Comparison of ENCODE assay signal across 25 mouse cellular contexts in the genomic region with DNA sequence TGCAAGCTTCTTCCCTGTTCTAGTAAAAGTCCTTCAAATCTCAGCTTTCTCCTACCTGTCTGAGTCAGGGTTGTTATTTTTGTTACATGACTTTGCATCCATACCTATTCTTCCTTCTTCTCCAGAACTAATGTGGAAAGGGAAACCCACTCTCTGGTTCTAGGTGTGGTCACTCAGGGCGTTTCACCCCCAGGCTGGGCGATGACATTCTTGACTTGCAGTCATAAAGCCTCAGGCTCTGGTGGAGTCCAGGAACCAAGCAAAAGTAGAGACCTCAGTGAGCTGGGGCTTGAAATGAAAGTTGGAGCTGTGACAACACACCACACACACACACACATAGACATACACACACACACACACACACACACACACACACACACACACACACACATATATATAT. TPM values are rescaled to one million over a fixed set of nuclear protein-coding genes. Genes with fewer than 3 reads are reported as not detected.
"Had no signal": no experiment of that assay in that cellular context is flagged by ENCODE, and none has a peak within 500 bp of the region (broad histone marks: within the 10 kb centered on the region; RNA-seq: fewer than 3 reads in every experiment).

No protein-coding gene starts in this region.

- DNase-seq: gastrocnemius, postnatal 14 days; gastrocnemius, postnatal 36 days; heart, adult 2 months; heart, postnatal 14 days; heart, postnatal 36 days; kidney, adult 11 months; kidney, adult 9 months; kidney, postnatal 14 days; layer of hippocampus, adult 9-11 months; layer of hippocampus, postnatal 36 days; liver; liver, embryonic 13.5 days had no signal

- H3K9me3 ChIP-seq: heart, embryonic 13.5 days; heart, embryonic 15.5 days; hindbrain, embryonic 13.5 days; hindbrain, embryonic 15.5 days; intestine, embryonic 15.5 days; kidney, embryonic 15.5 days; limb, embryonic 10.5 days; limb, embryonic 12.5 days; liver, embryonic 13.5 days had no signal

- H3K36me3 ChIP-seq: heart, embryonic 13.5 days; heart, embryonic 15.5 days; hindbrain, embryonic 13.5 days; hindbrain, embryonic 15.5 days; intestine, embryonic 15.5 days; kidney, embryonic 15.5 days; limb, embryonic 10.5 days; limb, embryonic 12.5 days; liver, embryonic 13.5 days had no signal

- H3K4me3 ChIP-seq: heart, adult 2 months; heart, embryonic 13.5 days; heart, embryonic 15.5 days; hindbrain, embryonic 13.5 days; hindbrain, embryonic 15.5 days; intestine, embryonic 15.5 days; kidney, embryonic 15.5 days; limb, embryonic 10.5 days; limb, embryonic 12.5 days; liver, embryonic 13.5 days had no signal

- H3K4me1 ChIP-seq: heart, embryonic 13.5 days; heart, embryonic 15.5 days; hindbrain, embryonic 15.5 days; intestine, embryonic 15.5 days; kidney, embryonic 15.5 days; limb, embryonic 10.5 days; liver, embryonic 13.5 days had no signal

- H3K27ac ChIP-seq: heart, adult 2 months; heart, embryonic 13.5 days; heart, embryonic 15.5 days; hindbrain, embryonic 13.5 days; hindbrain, embryonic 15.5 days; hindbrain, postnatal 0 days; intestine, embryonic 15.5 days; kidney, embryonic 15.5 days; kidney, postnatal 0 days; limb, embryonic 10.5 days; limb, embryonic 12.5 days; liver, embryonic 13.5 days had no signal

- H3K27me3 ChIP-seq: heart, embryonic 13.5 days; heart, embryonic 15.5 days; hindbrain, embryonic 13.5 days; hindbrain, embryonic 15.5 days; intestine, embryonic 15.5 days; kidney, embryonic 15.5 days; liver, embryonic 13.5 days had no signal

RNA-seq across cellular contexts. Expression of a gene that starts 45.8 kb away (rescaled TPM):
- total RNA-seq: gastrocnemius, adult 18-20 months; gastrocnemius, adult 8-10 months; heart, adult 2 months; heart, postnatal 14 days; heart, postnatal 36 days; hematopoietic stem cell, adult 5-6 weeks; layer of hippocampus, postnatal 36 days had no signal
- polyA plus RNA-seq: heart, adult 2 months had no signal
